Mouse (Mus musculus): ENCODE data around the gene Rgs14. TPM values are rescaled to one million over a fixed set of nuclear protein-coding genes. Genes with fewer than 3 reads are reported as not detected.

Rgs14 gene
- total RNA-seq (2022), result under 1 TPM; 0.19 to 0.80 (median 0.41) TPM

- DNase-seq (ENCODE audit: low spot score), result peak; percentile 31
These were observed at the start of gene Rgs14 for GRCm38 (mm10) chr13:55369531-55370114. TSS of gene Rgs14 (plus strand) at chr13:55369732.

DNA sequence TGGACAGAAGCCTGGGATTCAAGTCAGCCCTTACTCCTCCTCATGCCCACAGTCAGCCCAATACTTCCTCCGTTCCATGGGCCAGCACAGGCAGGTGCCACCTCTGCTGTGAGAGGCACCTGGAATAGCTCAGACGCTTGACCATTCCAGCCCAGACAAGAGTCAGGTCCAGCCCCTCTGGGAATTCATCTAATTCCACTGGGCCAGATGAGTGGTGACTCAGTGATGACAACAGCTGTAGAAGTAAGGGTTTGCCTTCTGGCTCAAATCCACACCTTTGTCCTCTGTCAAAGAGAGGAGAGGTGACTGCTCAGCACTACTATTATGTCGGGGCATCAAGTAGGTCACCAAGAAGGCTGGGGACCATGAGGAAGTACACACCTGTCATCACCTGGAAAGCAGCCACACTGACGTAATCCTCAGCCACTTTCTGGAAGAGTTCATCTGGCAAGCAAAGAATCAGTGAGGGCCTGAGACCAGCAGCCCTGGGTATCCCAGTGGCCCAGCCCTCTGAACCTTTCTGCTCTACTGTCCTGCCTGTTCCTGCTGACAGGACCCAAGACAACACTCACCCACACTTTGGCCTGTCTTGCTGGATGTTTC is 49.5 kb upstream of the Rgs14 start, which contains the start of gene Prelid1:
Gene Prelid1, plus strand, starts transcription at position 570 of the 603 bp plus-strand sequence.
- DNase-seq (ENCODE audit: low spot score), result no peak

GRCm38 (mm10) chr13:55321434-55322129 is 48.0 kb upstream of the Rgs14 start, which contains the start of gene Rab24:
TSS of gene Rab24 (minus strand) at chr13:55321946.
- DNase-seq (ENCODE audit: low spot score), result peak; percentile 78

DNA sequence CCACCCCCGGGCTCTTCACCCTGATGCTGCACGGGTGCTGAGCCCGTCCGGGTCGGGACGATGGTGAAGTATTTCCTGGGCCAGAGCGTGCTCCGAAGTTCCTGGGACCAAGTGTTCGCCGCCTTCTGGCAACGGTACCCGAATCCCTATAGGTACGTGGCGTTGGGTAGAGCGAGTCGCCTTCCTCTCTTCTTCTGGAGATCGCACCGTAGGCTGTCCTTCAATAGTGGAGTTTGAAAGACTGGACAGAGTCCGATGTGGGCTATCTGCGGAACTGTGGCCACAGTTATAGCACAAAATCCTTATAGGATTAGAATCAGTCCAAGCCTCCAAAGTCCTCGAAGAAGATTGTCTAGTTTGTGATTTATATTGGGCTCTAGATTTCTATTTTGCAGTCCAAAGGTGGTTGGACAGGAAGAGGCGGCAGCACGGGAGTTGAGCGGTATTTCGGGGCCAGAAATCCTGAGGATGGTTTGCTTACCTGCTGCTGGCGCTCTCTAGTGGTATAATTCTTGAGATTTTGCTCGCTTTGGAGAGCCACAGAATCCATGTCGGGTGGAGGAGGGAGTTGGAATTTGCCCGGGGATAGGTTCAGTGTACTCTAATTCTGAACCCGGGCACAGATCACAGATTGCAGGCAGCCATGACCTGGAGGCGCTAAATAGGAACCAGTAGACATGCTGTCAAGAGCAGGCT is 47.3 kb upstream of the Rgs14 start:
- no peak for DNase-seq (ENCODE audit: low spot score)

GRCm38 (mm10) chr13:55325596-55325995 is 43.9 kb upstream of the Rgs14 start:
- DNase-seq (ENCODE audit: low spot score), result no peak

DNA sequence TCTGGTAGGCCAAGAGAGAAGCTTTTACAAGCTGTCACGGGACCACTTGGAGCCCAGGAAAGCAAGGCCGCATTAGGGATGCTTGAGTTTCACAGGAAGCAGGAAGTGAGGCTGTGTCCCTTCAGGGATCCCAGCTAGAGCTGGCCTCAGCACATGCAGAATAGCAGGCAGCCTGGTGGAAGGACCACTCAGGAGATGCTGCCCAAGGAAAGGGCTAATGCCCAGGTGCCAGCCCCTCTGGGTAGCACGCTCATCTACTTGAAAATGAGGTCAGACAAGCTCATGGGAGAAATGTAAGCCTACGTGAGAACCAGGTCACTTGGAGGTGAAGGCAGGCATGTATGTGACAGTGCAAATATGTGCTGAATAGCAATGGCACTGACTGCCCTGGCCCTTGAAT is 42.4 kb upstream of the Rgs14 start:
- DNase-seq (ENCODE audit: low spot score), result no peak

DNA sequence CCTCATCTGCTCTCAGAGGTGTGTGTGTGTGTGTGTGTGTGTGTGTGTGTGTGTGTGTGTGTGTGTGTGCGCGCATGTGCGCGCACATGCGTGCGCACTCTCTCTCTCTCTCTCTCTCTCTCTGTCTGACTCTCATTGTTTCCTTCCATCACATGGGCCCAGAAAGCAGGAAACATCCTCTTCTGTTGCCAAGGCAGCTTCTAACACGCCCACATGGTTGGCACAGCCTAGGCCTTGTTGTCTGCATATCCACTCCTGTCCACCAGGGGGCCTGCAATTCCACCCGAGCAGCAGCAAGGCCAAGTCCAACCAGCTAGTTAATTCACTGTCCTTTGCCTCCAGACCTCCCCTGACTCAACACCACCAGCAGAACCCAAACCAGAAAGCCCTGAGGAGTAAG is 41.9 kb upstream of the Rgs14 start:
- peak; percentile 79 for DNase-seq (ENCODE audit: low spot score)

- DNase-seq (ENCODE audit: low spot score), result no peak
These were observed 41.4 kb upstream of the Rgs14 start for GRCm38 (mm10) chr13:55328171-55328570.

GRCm38 (mm10) chr13:55328641-55329040 is 40.9 kb upstream of the Rgs14 start:
- no peak for DNase-seq (ENCODE audit: low spot score)

GRCm38 (mm10) chr13:55329109-55329682 is 40.3 kb upstream of the Rgs14 start:
- DNase-seq (ENCODE audit: low spot score), result no peak

DNA sequence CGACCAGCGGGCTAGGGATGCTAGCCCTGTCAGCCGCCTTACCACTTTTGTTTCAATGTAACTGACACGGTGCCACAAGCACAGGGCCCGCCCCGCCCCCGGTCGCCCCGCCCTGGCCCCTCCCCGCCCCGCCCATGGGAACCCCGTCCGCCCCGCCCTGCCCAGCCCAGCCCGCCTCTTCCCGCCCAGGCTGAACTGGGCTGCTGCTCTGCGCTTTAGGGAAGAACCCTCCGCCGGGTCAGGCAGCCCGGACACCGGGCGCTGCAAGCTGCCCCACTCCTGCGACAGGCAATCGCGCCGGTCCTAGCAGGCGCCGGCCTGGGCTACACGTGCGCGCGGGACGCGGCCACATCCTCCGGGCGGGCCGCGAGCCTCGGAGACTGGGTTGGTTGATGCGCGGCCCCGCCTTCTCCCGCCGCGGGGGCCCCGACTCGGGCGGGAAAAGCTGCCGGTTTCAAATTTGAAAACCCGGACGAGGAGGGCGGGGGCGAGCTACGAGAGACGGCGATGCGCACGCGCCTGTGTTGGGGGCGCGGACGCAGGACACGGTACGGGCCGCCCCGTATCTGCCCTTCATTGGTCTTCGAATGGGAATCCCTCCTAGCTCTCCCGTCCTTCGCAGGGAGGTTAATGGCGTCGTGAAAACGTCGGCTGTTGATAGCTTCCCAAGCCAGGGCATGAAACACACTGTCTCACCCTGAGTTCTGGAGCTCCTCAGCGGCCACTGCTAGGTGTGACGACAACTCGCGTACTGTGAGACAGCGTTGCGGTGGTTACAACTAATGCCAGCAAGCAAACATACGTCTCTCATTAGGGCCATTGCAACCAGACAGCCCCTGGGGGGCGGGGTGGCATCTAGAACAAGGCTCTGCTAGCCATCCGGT is 39.6 kb upstream of the Rgs14 start, which contains the start of gene Mxd3:
Gene Mxd3, minus strand, starts transcription at position 141 of the 884 bp plus-strand sequence.
- peak; percentile 74 for DNase-seq (ENCODE audit: low spot score)

- no peak for DNase-seq (ENCODE audit: low spot score)
These were observed 38.7 kb upstream of the Rgs14 start for GRCm38 (mm10) chr13:55330567-55331400.

- no peak for DNase-seq (ENCODE audit: low spot score)
These were observed 37.2 kb upstream of the Rgs14 start for GRCm38 (mm10) chr13:55332331-55332730.

DNA sequence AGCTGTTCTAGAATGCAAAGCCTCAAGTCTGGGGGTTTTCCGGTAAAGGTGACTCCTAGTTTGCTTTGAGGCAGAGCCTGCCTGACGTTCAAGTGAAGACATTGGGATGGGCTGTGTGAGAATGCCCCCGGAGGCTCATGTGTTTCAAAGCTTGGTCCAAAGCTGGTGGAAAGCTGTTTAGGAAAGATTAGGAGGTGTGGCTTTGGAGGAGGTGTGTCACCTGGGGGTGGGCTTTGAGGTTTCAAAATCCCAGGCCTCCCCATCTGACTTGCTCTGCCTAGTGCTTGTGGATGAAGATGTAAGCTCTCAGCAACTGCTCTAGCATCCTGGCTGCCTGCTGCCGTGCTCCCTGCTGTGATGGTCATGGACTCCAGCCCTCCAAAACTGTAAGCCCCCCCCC is 33.8 kb upstream of the Rgs14 start:
- DNase-seq (ENCODE audit: low spot score), result no peak

- DNase-seq (ENCODE audit: low spot score), result no peak
These were observed 32.1 kb upstream of the Rgs14 start for GRCm38 (mm10) chr13:55337341-55337975.

- DNase-seq (ENCODE audit: low spot score), result no peak
These were observed 31.1 kb upstream of the Rgs14 start for GRCm38 (mm10) chr13:55338131-55339054.

GRCm38 (mm10) chr13:55339259-55339658 is 30.3 kb upstream of the Rgs14 start:
- DNase-seq (ENCODE audit: low spot score), result no peak

DNA sequence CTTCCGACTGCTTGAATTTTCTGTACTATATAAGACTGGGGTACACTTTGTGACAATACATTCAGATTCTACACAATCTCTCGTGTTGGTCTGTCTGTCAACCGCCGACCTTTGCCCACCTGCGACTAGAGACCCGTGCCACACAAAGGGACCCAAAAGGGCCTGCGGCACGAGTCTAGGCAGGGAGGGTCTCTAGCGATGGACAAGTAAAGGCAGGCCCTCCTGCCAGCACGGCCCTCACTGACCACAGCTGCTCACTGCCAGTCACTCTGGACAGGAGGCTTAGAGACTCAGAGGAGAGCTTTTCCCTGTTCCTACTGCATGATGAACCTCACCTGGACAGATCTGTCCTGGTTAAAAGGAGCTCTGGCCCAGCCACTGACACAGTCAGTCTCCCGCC is 27.1 kb upstream of the Rgs14 start:
- no peak for DNase-seq (ENCODE audit: low spot score)
